Mouse (Mus musculus): ENCODE results near the gene Gcn1l1.

DNA sequence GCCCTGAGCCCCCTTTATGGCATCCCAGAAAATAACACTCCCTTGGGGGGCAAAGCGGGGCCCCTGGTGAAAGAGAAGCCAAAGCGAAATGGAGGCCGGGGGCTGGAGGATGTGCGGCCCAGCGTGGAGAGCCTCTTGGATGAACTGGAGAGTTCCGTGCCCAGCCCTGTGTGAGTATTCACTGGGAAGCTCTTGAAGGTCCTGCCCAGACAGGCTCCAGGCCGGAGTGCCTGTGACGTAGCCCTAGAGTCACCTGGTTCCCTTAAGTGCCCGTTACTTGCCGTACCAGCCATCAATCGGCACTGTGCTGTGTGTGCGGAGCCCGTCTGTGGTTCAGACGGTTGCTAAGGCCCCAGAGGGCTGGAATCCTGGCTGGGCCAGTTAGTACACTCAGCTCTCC is 19.4 kb upstream of the Gcn1l1 start:
- no peak for TF ChIP-seq CTCF (conservative IDR thresholded peaks at IDR 0.05; ENCODE audit: insufficient read depth, insufficient read length, low read depth, low read length)
- no peak for TF ChIP-seq POLR2A (IDR thresholded peaks at IDR 0.05; ENCODE audit: low read depth, low read length)
